Mouse (Mus musculus) adrenal gland, postnatal 14 days (tissue): Measurements from ENCODE around the gene Fkbp4. TPM values are rescaled to one million over a fixed set of nuclear protein-coding genes. Genes with fewer than 3 reads are reported as not detected.

Experiments used
- DNase-seq: peaks from one replicate; pipeline ENCODE4 v3.0.0; 2021; ENCODE audit warnings: mixed read lengths
- long read RNA-seq, 2 experiments: library from polyadenylated mRNA; stranded (forward); transcript quantifications; one replicate each; pipeline ENCODE4 v2.0.0; 2021
- total RNA-seq: library from RNA; stranded (reverse); gene quantifications from 2 replicates; pipeline ENCODE4 v1.2.3, GENCODE M21; 2021

Gene Fkbp4
- total RNA-seq, result 198 and 230 TPM in 2 replicates
- long read RNA-seq, experiment 1, transcript Fkbp4-201 (10 exons, 2,217 nt), result major isoform, 450 of 499 reads
- long read RNA-seq, experiment 1, partial matches to known transcripts, result 38 of 499 reads
- long read RNA-seq, experiment 1, other reads (novel, unspliced or antisense), result 11 of 499 reads
- long read RNA-seq, experiment 2, transcript Fkbp4-201 (10 exons, 2,217 nt), result major isoform, 342 of 412 reads
- long read RNA-seq, experiment 2, partial matches to known transcripts, result 61 of 412 reads
- long read RNA-seq, experiment 2, other reads (novel, unspliced or antisense), result 9 of 412 reads

- DNase-seq, result peak; percentile 97
These were observed at the start of gene Fkbp4 for GRCm38 (mm10) chr6:128438317-128438870. Gene Fkbp4 (minus strand): TSS chr6:128438677.

- DNase-seq, result no peak
These were observed 49.3 kb upstream of the Fkbp4 start for GRCm38 (mm10) chr6:128487736-128488135.

- peak; percentile 99 for DNase-seq
These were observed 41.3 kb upstream of the Fkbp4 start for GRCm38 (mm10) chr6:128479463-128480454.

- DNase-seq, result no peak
These were observed 39.0 kb upstream of the Fkbp4 start for GRCm38 (mm10) chr6:128477495-128477894.

- DNase-seq, result no peak
These were observed 35.6 kb upstream of the Fkbp4 start for GRCm38 (mm10) chr6:128474112-128474511.

GRCm38 (mm10) chr6:128469451-128469850, 31.0 kb upstream of the Fkbp4 start:
- DNase-seq, result peak; percentile 85

- DNase-seq, result peak; percentile 81
These were observed 28.8 kb upstream of the Fkbp4 start for GRCm38 (mm10) chr6:128467298-128467697.

- no peak for DNase-seq
These were observed 28.1 kb upstream of the Fkbp4 start for GRCm38 (mm10) chr6:128466563-128466962.

GRCm38 (mm10) chr6:128466043-128466442, 27.6 kb upstream of the Fkbp4 start:
- DNase-seq, result no peak

- DNase-seq, result no peak
These were observed 26.5 kb upstream of the Fkbp4 start for GRCm38 (mm10) chr6:128464996-128465395.

GRCm38 (mm10) chr6:128461606-128462005, 23.1 kb upstream of the Fkbp4 start:
- DNase-seq, result no peak

GRCm38 (mm10) chr6:128460729-128461503, 22.4 kb upstream of the Fkbp4 start:
- DNase-seq, result no peak

DNA sequence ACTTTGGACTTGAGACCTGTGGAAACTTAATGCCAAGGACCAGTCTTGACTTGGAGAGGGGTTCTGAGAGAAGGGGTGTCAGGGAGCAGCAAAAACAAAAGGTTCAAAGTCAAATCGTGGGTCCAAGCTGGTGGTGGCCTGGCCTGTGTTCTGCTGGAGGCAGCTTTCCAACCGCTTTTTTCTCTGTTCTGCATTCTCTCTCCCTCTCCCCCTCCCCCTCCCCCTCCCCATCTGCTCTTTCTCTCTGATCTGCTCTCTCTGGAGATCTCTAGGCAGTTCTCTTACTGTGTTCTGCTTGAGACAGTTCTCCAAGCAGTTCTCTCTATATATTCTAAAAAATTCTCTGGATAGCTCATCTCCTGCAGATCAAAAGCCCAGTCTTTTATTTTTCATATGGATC, 21.8 kb upstream of the Fkbp4 start:
- DNase-seq, result no peak

GRCm38 (mm10) chr6:128457186-128457585, 18.7 kb upstream of the Fkbp4 start:
- peak; percentile 28 for DNase-seq

- peak; percentile 61 for DNase-seq
These were observed 17.5 kb upstream of the Fkbp4 start for GRCm38 (mm10) chr6:128455835-128456605.

- no peak for DNase-seq
These were observed 8.6 kb upstream of the Fkbp4 start for GRCm38 (mm10) chr6:128447063-128447462.

- DNase-seq, result peak; percentile 81
These were observed 7.5 kb upstream of the Fkbp4 start for GRCm38 (mm10) chr6:128445761-128446535.

- no peak for DNase-seq
These were observed 1.8 kb upstream of the Fkbp4 start for GRCm38 (mm10) chr6:128440238-128440637.

DNA sequence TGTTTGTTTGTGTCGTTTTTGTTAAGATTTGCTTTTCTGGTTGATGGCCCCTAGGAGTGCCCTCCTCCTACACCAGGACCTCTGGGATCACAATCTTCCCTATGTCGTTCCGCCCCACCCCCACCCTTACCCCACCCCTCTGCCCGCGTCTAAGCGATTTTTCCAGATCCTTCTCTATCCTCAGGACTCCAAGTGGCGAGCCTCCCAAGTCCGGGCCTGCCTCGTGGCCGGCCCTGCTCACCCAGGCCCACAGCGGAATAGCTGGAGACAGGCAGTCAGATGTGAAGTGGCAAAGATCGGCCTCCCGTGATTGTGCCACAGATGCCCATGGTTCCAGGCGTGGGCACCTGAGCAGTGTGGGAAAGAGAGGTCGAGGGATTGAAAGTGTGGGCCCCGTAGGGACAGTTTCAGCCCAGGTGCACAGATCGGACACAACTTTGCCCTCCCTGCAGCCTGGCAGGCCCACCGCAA, 429 bp upstream of the Fkbp4 start:
- DNase-seq, result peak; percentile 24

GRCm38 (mm10) chr6:128437731-128438316, 653 bp downstream of the Fkbp4 start:
- peak; percentile 85 for DNase-seq
